Mouse (Mus musculus) heart, adult 18-20 months (tissue): ENCODE measurements around the gene Bbs7. TPM values are rescaled to one million over a fixed set of nuclear protein-coding genes. Genes with fewer than 3 reads are reported as not detected.

Experiments used
- DNase-seq, 2 experiments: peaks; one replicate each; pipeline ENCODE4 v3.0.0; 2021 to 2022; ENCODE audit warnings: mixed read lengths in 1 of 2
- total RNA-seq, 2 experiments: library from RNA; stranded (reverse); gene quantifications; 2 replicates each; pipeline ENCODE4 v1.2.3; 2021

Bbs7 gene
- total RNA-seq, 2 experiments from 2014 or later = 5.8 to 9.1 TPM

DNA sequence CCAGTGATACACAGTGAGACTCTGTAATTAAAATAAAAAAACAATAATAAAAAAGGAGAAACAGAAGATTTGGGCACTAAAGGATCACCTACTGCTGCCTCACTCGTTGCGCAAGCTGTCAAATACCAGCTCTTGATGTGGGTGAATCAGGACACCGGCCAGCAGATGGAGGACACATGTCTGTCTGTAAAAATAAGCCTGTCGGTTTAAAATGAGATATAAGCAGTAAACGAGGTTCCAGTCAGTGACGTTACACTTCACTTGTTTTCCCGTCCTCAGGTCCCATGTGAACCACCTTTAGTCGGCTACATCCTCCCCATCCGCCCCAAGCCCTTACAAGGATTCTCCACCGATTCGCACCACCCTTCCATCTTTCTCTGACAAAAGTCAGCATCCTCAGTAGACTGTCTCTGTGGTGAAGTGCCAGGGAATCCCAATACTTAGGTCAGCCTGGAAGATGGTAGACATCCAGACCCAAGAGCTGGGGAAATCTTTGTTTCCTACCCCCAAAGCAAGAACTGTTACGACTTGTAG, 61.4 kb downstream of the Bbs7 start:
- no peak for DNase-seq

DNA sequence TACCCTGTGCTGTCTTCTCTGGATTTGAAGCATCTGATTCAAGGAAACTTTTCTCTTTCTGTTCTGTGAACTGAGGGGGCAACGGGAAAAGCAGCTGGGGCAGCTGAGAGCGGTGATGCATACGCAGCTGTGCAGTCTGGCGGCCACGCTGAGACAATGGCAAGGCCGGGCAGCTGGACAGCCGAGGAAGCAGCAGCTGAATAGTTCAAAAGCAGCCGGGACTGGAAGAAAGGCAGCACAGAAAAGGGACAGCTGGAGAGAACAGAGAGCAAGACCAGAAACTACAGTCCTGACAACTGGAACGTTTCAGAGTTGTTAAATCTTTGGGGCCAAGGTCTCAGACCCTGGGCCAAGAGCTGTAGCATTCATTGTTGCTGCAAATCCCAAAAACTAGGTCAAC, 61.9 kb downstream of the Bbs7 start:
- peak; percentile 56 to 78 for DNase-seq

DNA sequence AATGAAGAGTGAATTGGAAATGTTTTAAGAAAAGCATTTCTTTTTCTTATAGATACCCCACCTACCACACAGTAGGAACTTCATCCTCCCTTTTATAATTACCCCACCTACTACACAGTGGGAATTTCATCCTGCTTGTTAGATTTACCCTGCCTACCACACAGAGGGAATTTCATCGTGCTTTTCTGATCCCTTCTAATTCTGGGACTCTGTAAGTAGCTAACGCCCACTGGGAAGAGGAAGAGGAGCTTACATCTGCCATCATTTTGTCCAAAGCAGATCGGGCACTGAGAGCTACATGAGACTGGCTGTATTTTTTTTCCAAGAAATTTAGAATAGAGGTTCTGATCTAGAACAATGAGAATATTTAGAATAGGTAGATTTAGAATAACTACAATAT, 68.3 kb downstream of the Bbs7 start:
- no peak for DNase-seq

DNA sequence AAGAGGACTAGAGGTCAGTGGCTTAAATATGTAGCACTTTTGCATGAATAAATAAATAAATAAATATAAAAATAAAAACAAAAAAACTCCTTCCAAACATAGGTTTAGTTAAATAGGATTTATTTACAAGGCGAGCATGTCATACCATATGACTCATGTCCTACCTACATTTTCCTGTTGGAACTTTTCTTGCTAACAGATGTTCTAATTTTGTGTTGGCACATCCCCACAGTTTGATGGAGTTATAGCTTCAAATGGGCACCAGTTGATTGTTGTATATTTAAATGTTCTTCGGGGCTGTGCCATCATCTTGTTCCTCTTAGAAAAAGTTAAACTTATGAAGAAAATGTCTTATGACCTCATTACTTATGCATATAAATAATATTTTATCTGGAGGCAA, 71.9 kb downstream of the Bbs7 start:
- DNase-seq = no peak

DNA sequence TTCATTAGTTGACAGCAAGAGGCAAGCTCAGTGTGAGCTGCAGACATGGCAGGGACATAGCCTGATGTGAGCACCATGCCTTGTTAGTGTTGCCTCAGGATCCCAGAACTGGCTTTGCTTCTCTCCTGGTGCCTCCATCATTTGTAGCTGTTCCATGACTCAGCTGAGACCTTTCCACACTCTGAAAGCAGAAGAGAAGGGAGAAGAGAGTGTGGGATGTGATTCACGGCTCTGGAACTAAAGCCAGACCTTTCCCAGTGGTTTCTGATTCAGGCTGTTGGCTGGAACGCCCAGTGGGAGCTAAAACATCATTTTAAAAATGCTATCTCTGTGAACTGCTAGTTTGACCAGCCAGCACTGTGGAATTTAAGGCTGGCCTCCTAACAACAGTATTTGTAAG, 72.5 kb downstream of the Bbs7 start:
- DNase-seq = peak; percentile 18 to 57

DNA sequence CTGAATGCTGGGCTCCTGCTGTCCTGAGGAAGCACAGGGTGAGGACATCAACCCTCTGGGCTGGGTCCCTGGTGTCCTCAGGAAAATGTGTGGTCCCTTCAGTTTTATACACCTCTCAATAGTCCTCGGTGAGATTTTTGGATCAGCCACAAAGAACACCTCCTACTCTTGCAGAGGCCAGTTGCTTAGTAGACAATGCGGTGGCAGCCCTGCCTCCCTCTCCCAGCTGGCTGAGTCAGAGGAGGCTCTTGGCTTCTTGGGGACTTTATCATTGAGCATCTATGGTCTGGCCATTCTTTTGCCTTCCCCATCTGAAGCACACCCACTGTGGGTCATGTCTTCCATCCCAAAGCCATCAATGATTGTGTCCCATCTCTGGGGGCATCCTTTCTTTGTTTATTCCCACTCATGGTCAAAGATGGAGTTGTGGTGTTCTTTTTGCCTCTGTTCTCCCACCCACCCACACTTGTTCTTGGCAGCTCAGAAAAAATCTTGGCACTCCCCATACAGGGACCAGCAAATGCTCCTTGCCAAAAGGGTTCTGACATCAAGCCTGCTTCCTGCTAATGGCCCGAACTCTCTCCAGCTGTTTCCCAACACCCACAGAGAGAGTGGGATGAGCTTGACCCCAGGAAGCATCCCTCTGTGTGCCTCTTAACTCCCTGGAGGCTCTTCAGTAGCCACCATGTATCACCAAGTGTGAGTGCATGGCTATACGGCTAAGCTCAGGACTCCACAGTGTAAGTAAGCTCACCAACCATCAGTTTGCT, 75.4 kb downstream of the Bbs7 start:
- DNase-seq = peak; percentile 16 to 48

DNA sequence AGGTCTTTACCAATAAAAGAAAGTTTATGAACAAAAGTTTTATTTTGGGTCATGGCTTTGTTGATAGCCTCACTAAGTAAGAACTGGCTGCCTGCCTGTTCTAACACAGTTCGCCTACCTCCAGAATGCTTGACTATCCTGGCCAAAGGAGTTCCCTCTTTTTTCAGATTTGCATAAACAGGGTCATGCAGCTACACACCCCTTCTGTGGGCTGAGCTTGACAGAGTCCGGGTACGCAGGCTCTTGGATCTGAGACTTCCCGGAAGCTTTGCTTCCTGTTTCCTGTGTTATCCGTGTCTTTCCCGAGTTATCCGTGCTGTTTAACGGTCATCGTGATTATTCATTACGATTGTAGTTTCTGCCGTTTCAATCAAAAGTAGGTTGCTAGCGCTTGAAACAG, 77.2 kb downstream of the Bbs7 start:
- no peak for DNase-seq

DNA sequence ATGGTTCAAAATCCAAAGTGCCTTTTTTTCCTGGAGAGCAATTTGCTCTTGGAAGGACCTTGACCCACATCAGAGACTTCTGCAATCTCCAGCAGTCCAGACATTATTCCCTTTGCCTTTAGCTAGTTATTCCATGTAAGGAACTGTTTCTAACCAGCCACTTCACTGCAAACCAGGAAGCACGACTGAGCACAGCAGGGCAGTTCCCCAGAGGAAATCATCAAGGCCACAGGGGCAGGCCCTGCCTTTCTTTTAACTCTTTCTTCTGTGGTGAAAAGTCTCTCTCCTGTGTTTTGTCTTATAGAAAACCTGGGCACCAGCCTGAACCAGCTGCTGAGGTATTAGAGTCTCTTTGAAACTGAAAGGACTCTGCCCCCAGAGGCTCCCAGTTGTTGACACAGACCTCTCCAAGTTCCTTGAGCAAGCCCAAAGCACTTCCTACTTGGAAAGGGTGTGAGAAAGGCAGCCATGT, 80.0 kb downstream of the Bbs7 start:
- no peak for DNase-seq

DNA sequence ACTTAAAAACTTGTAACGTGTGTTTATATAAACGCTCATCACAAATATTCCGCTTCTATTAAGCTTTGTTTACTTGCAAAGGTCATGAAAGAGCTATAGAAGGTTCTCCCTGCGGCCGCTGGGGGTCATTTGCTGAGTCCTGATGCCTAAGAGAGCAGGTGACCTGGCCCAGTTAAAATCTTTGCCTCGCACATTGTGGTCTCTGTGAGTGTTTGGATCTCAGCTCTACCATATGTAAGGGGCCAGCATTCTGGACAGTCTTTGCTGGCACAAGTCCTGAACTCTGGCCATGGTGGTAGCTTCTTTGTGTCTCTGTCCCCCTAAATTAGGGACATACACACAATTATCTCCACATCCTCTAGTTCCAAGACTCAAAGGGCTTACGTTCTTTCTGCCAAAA, 80.5 kb downstream of the Bbs7 start:
- DNase-seq = no peak

DNA sequence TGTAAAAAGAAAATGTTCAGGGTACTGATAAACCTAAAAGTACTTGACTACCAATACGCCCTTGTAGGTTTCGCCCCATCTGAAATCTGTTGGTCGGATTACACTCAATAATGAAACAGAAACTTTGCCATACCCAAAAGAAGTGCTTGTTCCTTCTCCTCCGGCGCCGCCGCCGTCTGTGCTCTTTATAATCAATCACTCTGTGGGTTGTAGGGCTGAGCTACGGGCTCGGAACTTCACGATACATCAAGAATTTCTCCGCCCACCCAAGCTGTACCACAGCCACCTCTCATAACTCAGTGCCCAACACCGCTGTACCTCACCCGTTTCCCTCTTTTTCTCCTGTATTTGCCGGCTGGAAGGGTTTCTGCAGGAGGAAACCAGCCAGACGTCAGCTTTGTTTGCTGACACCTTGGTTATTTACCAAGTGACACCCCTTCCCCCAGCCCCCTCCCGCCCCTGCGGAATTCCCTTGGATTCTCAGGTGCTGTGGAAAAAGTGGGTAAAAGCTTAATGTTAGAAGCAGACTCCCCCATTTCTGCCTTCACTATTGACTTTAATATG, 81.2 kb downstream of the Bbs7 start:
- DNase-seq = no peak

DNA sequence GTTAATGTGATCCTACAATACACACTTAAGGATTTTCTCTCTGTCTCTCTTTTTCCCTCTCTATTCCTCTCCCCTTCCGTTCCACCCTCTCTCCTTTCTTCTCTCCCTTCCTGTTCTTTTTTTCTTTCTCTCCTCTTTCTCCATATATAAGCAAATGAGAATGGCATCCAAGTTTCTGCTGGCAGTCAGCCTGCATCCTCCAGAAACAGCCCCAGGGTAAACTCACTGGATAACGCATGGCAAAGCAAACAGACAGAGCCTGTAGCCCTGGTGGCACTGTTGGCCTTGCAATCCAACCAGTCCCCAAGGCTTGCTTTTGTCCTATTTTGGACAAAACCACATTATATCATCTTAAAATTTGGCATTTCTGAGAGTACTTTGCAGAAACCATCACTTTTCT, 82.0 kb downstream of the Bbs7 start:
- DNase-seq = no peak

DNA sequence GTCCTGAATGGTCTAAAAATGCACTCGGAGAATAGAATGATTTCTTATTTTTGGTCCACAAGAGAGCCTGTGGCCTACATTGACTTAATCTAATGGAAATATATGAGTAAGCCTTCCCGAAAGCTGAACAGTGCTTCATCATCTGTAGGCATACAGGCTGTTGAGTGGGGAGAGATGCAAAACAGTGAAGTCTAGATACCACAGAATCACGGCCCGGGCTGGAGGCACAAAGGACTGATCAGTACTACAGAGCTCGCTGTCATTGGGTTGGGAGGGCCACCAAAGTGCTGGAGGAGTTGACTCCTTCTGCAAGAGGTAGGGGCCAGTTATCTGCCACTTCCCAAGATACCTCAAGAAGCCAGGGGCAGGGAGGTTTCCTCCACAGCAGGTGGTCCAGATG, 82.5 kb downstream of the Bbs7 start:
- no peak for DNase-seq

DNA sequence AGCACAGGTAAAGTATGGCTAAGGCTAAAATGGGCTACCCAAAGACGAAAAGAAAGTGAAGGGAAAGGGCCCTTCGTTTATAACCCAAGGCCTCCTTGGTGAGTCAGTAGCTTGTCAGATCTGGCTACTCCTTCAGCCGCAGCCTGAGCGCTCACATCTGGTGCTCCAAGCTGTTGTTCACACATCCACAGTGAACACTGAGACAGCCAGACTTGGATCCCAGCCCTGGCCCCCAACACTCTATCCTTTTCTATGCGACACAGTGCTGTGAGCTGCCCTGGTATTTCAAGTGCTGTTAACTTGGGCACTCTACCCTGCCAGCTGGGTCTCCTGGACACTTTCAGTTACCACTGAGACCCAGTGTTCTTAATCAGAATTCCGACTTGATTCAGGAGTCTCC, 82.9 kb downstream of the Bbs7 start:
- peak; percentile 65 to 78 for DNase-seq

DNA sequence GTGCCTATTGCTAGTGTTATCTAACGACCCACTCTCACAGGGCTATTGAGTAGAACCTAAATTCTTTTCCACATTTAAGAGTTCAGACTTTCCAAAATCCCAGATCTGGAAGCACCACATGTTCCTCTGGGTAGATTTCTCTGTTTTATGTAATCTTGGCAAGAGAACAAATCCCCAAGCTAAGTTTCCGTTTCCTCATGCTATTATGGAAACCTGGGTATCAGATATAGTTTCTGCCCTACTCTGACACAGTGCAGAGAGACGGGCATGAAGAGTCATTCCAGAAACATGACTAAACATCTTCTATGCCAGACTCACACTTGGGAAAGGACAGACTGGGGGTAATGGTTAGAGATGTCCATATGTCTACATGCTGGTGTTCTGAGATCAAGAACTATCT, 88.8 kb downstream of the Bbs7 start:
- no peak for DNase-seq

Other genes starting within 250 kb of the Bbs7 start
- gene Anxa5, start 137.6 kb downstream of the Bbs7 start, total RNA-seq = 100 to 1,000 TPM; 128 to 134 TPM
- gene 1810062G17Rik, start 137.5 kb downstream of the Bbs7 start, total RNA-seq = not detected
- not detected for gene Gm11549, start 91.7 kb downstream of the Bbs7 start, total RNA-seq
- gene Exosc9, start 60.9 kb downstream of the Bbs7 start, total RNA-seq = 10 to 100 TPM; 19.1 to 19.9 TPM
- under 1 TPM; 0.51 to 0.99 TPM for gene Ccna2, start 41.3 kb downstream of the Bbs7 start, total RNA-seq
- 1 to 10 TPM; 4.8 to 9.7 TPM for gene Trpc3, start 76.7 kb upstream of the Bbs7 start, total RNA-seq
- gene 4932438A13Rik, start 249.6 kb upstream of the Bbs7 start, total RNA-seq = 10 to 100 TPM; 48.0 to 57.0 TPM